Mouse (Mus musculus): ENCODE data around the gene Myo16. TPM values are rescaled to one million over a fixed set of nuclear protein-coding genes. Genes with fewer than 3 reads are reported as not detected.

Gene Myo16
- polyA plus RNA-seq, 1 experiment = not detected

DNA sequence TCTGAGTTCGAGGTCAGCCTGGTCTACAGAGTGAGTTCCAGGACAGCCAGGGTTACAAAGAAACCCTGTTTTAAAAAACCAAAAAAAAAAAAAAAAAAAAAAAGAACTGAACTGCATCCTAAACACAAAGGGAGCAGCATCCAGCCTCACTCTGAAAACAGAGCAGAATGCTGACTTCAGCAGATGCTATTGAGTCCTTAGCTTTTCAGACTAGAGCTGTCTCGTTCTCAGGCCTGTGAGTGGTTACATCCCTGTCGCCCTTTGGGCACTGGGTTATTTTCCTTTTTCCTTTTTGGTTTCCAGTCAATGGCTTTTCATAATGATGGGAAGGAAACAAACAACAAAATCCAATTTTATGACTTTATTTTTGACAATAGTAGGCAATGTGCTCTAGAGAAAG lies 61.3 kb downstream of the Myo16 start:
- H3K27me3 ChIP-seq (ENCODE audit: control insufficient read depth) = no peaks in the 10 kb centered on the region
- H3K4me3 ChIP-seq (replicated peaks) = no peak overlapping the region
- H3K9me3 ChIP-seq (ENCODE audit: control insufficient read depth, low read length) = no peaks in the 10 kb centered on the region
- TF ChIP-seq TAL1 (IDR thresholded peaks at IDR 0.05; ENCODE audit: low read length) = no peak
- no peak for TF ChIP-seq GATA1 (IDR thresholded peaks at IDR 0.05; ENCODE audit: low read length)
- H3K36me3 ChIP-seq (ENCODE audit: control insufficient read depth) = no peaks in the 10 kb centered on the region
- no peaks in the 10 kb centered on the region for H3K4me1 ChIP-seq (ENCODE audit: control insufficient read depth)

DNA sequence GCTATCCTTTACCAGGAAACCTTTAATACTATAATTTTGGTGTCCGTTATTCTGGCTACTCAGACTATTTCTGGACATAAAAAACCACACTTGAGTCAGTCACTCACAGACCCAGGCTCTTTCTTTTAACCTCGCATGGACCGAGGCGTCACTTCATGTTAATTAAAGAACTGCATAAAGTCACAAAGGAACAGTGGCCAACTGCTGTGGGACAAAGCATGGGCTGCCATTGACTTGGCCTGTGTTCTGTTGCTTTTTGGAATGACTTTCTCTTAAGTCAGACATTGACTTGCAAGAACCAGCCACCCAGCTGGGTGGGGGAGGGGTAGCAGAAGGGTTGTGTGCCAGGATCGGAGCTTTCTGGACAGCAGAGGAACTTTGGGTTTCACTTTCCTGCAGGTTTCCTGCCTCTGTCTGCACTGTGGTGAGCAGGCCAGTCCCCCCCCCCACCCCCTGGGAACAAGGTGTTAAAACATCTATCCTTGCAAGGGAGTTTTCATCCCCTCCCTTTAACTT lies 66.1 kb downstream of the Myo16 start:
- H3K4me3 ChIP-seq (replicated peaks) = no peak overlapping the region
- H3K9me3 ChIP-seq (ENCODE audit: control insufficient read depth, low read length) = no peaks in the 10 kb centered on the region
- no peak for TF ChIP-seq TAL1 (IDR thresholded peaks at IDR 0.05; ENCODE audit: low read length)
- TF ChIP-seq GATA1 (IDR thresholded peaks at IDR 0.05; ENCODE audit: low read length) = no peak
- no peaks in the 10 kb centered on the region for H3K36me3 ChIP-seq (ENCODE audit: control insufficient read depth)
- H3K4me1 ChIP-seq (ENCODE audit: control insufficient read depth) = no peaks in the 10 kb centered on the region
- H3K27me3 ChIP-seq (ENCODE audit: control insufficient read depth) = no peaks in the 10 kb centered on the region

DNA sequence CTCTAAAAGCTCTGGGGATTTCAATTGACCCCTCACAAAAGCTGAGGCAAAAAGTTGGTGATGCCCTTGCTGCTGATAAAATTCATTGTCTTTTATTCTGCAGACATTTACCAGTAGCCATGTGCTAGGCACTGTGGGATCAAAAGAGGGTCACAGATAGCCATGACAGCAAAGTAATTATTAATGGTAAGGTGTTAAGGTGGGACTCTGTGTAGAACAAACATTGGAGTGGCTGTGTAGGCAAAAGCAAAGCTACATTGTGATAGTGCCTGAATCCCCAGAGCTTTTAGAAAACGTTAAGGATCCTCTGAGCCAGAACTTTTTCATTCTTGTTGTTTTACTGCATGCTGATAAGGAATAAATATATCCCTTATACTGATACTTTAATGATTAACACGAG lies 69.1 kb downstream of the Myo16 start:
- TF ChIP-seq GATA1 (IDR thresholded peaks at IDR 0.05; ENCODE audit: low read length) (no peak), TAL1 (IDR thresholded peaks at IDR 0.05; ENCODE audit: low read length) (no peak)
- Histone ChIP-seq H3K9me3 (ENCODE audit: control insufficient read depth, low read length) (no peaks in the 10 kb centered on the region), H3K4me3 (replicated peaks) (no peak overlapping the region), H3K36me3 (ENCODE audit: control insufficient read depth) (no peaks in the 10 kb centered on the region), H3K27me3 (ENCODE audit: control insufficient read depth) (no peaks in the 10 kb centered on the region), H3K4me1 (ENCODE audit: control insufficient read depth) (no peaks in the 10 kb centered on the region)

DNA sequence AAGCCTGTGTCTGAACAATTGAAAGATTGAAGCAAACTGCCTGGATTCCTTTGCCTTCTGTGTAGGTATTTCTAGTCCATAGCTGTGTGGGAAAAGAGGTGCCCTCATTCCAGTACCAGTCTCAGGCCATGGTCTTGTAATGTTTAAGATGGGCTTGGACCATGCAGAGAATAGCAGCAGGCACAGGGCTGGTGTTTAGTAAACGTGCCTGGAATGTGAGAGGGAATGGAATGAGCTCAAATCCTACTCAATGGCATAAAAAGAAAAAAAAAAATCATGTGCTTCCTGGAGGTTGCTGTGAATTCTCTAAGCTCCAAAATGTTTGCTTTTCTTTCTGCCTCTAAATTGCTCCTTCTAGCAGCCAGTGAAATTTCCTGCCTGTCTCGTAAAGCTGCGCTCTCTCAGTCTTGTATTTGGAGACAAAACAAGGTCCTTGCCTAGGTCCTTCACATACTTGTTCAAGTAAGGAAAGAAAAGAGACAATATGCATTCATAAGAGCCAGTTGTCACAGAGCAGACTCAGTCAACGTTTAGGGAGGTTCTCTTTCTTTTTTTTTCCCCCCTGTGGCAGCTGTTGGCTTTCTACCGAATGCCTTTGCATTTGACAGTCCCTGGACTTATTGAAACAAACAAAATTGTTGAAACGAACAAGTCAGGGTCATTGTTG lies 70.0 kb downstream of the Myo16 start:
- no peaks in the 10 kb centered on the region for H3K9me3 ChIP-seq (ENCODE audit: control insufficient read depth, low read length)
- TF ChIP-seq TAL1 (IDR thresholded peaks at IDR 0.05; ENCODE audit: low read length) (no peak), GATA1 (IDR thresholded peaks at IDR 0.05; ENCODE audit: low read length) (no peak)
- no peaks in the 10 kb centered on the region for H3K4me1 ChIP-seq (ENCODE audit: control insufficient read depth)
- H3K36me3 ChIP-seq (ENCODE audit: control insufficient read depth) = no peaks in the 10 kb centered on the region
- no peak overlapping the region for H3K4me3 ChIP-seq (replicated peaks)
- H3K27me3 ChIP-seq (ENCODE audit: control insufficient read depth) = no peaks in the 10 kb centered on the region

DNA sequence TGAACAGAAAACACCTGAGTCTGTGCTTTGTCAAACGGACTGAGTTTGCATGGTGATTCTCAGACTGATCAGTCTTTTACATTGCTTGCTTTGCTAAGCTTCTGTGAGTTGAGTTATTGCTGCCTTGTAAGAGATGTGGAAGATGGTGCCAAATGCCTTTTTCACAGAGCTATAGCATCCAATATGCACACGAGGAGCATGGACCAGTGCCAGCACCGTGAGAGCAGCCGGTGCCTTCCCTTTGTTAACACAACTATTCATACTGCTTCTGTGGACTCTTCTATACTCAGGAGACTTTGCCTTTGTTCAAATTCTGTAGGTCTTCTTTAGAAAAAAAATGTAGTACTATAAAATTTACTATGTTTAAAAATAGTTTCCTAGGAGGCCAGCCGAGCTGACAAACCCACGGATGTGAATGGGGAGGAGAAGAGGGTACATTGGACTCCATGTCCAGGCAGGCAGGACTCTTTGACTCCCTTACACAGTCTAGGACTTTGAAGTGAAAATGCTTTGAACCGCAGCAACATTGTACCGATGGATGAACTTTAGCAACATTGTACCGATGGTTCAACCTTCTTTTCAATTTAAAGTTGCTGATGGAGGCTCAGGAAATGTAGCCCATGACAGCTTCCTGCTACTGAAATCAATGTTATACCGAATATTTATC lies 70.7 kb downstream of the Myo16 start:
- no peaks in the 10 kb centered on the region for H3K27me3 ChIP-seq (ENCODE audit: control insufficient read depth)
- no peaks in the 10 kb centered on the region for H3K9me3 ChIP-seq (ENCODE audit: control insufficient read depth, low read length)
- H3K4me1 ChIP-seq (ENCODE audit: control insufficient read depth) = no peaks in the 10 kb centered on the region
- H3K36me3 ChIP-seq (ENCODE audit: control insufficient read depth) = no peaks in the 10 kb centered on the region
- no peak overlapping the region for H3K4me3 ChIP-seq (replicated peaks)
- no peak for TF ChIP-seq GATA1 (IDR thresholded peaks at IDR 0.05; ENCODE audit: low read length)
- no peak for TF ChIP-seq TAL1 (IDR thresholded peaks at IDR 0.05; ENCODE audit: low read length)

DNA sequence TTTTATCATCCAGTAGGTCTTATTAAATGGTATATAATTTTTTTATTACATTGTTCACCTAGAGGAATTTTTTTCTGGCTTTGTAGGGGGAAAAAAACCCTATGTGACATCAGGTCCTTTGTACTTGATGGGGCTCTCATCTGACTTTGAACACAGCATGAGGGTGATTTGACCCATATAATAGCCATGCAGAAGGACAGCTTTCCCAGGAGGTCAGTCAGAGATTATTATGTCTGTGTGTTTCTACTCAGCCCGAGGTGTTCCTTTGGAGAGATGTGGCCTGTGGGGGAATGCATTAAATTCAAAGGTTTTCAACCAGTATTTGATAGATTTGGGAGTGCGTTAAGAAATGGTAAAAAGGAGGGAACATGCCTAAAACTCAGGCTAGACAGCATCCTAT lies 71.3 kb downstream of the Myo16 start:
- Histone ChIP-seq H3K9me3 (ENCODE audit: control insufficient read depth, low read length) (no peaks in the 10 kb centered on the region), H3K27me3 (ENCODE audit: control insufficient read depth) (no peaks in the 10 kb centered on the region), H3K36me3 (ENCODE audit: control insufficient read depth) (no peaks in the 10 kb centered on the region), H3K4me3 (replicated peaks) (no peak overlapping the region), H3K4me1 (ENCODE audit: control insufficient read depth) (no peaks in the 10 kb centered on the region)
- TF ChIP-seq TAL1 (IDR thresholded peaks at IDR 0.05; ENCODE audit: low read length) (no peak), GATA1 (IDR thresholded peaks at IDR 0.05; ENCODE audit: low read length) (no peak)

DNA sequence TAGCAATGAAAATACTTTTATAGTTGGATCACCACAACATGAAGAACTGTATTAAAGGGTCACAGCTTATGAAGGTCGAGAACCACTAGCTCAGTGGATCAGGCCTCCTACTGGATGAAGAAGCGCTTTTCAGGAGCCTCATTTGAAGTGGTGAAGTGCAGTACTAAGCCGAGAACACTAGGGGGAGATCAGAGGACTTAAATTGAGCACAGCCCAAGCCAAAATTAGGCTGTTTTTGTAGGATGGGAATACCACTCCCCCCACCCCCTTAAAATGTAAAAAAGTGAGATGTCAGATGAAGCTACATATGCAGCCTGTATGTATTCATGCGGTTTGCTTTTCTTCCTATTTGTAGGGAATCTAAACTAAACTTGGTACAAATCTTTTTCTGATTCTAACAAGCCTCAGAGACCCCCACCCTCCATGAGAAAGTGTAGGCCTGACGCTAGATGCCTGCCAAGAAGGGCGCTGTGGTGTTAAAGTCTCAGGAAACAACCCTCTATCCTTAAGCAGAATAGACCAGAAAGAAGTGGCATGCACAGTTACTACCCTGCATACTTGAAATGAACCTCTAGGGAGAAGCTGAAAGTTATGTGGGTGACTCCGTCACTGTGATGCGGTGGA lies 77.1 kb downstream of the Myo16 start:
- TF ChIP-seq GATA1 (IDR thresholded peaks at IDR 0.05; ENCODE audit: low read length) (no peak), TAL1 (IDR thresholded peaks at IDR 0.05; ENCODE audit: low read length) (no peak)
- H3K9me3 ChIP-seq (ENCODE audit: control insufficient read depth, low read length) = no peaks in the 10 kb centered on the region
- no peaks in the 10 kb centered on the region for H3K36me3 ChIP-seq (ENCODE audit: control insufficient read depth)
- H3K4me3 ChIP-seq (replicated peaks) = no peak overlapping the region
- no peaks in the 10 kb centered on the region for H3K27me3 ChIP-seq (ENCODE audit: control insufficient read depth)
- no peaks in the 10 kb centered on the region for H3K4me1 ChIP-seq (ENCODE audit: control insufficient read depth)

DNA sequence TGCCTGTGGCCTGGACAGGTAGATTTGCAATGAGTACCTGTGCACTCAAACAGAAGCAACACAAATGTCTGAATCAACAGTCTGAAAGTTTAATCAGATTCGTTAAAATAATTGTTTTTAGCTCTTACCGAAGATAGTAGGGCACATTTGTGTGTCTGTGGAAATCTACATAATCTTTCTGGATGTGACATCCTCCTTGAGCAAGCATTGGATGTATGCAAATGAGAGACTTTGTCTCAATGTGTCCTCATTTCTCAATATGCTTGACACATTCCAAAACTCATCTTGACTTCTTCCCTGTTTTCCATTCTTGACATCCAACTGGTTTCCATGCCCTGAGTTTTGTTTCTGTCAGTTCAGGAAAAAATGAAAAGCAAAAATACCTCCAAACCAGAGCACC lies 80.8 kb downstream of the Myo16 start:
- no peaks in the 10 kb centered on the region for H3K27me3 ChIP-seq (ENCODE audit: control insufficient read depth)
- no peaks in the 10 kb centered on the region for H3K9me3 ChIP-seq (ENCODE audit: control insufficient read depth, low read length)
- no peaks in the 10 kb centered on the region for H3K4me1 ChIP-seq (ENCODE audit: control insufficient read depth)
- H3K4me3 ChIP-seq (replicated peaks) = no peak overlapping the region
- TF ChIP-seq GATA1 (IDR thresholded peaks at IDR 0.05; ENCODE audit: low read length) (no peak), TAL1 (IDR thresholded peaks at IDR 0.05; ENCODE audit: low read length) (no peak)
- no peaks in the 10 kb centered on the region for H3K36me3 ChIP-seq (ENCODE audit: control insufficient read depth)

DNA sequence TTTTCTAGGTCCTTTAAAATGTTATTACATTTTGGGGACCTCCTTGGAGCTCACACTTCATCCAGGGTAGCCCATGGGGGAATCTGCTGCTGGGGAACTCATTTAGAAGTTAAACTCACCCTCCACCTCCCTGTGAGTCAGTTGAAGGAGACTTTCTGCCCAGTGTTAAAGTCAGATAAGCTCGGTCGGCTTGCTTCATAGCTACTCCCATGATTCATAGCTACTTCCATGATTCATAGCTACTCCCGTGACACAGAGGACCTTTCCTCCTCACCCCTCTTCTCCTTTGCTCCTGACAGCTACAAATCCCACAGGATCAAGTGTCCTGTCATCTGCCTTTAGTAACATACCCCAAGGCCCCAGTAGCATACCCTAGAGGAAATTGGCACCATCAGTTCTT lies 89.6 kb downstream of the Myo16 start:
- H3K9me3 ChIP-seq (ENCODE audit: control insufficient read depth, low read length) = no peaks in the 10 kb centered on the region

More for the DNA sequence above, 89.6 kb downstream of the Myo16 start:
- no peaks in the 10 kb centered on the region for H3K36me3 ChIP-seq (ENCODE audit: control insufficient read depth)
- H3K4me3 ChIP-seq (replicated peaks) = no peak overlapping the region
- H3K4me1 ChIP-seq (ENCODE audit: control insufficient read depth) = no peaks in the 10 kb centered on the region
- TF ChIP-seq GATA1 (IDR thresholded peaks at IDR 0.05; ENCODE audit: low read length) = no peak
- TF ChIP-seq TAL1 (IDR thresholded peaks at IDR 0.05; ENCODE audit: low read length) = no peak
- H3K27me3 ChIP-seq (ENCODE audit: control insufficient read depth) = no peaks in the 10 kb centered on the region

Data from erythroblast, embryonic 14.5 days (primary cell).